In the genomic region with DNA sequence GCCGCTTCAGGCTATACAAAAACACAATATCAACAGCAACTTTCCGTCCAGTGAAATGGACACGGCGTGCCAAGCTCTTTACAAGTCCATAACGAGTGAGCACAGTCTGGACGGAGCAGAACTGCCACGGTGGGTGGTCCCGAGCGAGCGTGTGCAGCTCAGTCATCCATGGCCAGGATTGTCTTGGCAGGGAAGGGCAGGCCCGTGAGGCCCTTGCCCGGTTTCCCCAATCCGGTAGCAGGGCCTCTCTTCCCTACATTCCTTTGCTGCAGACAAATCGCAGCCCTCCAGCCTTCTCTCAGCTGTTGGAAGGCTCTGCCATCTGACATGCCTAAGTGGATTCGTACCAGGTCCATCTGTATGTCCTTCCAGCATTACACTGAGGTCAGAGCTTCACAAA, we compare ENCODE assay signal across 8 mouse cellular contexts.
DNase-seq lines count a peak whose midpoint lies in the region; ATAC-seq and TF ChIP-seq lines count a peak whose summit lies in the region.

No protein-coding gene starts in this region.

- ATAC-seq in lung, embryonic 14.5 days (ENCODE audit: insufficient read depth), result peak; percentile 92
- peak; percentile 81 for ATAC-seq in hindbrain, embryonic 16.5 days
- peak; percentile 64; the same call in 1 of the 2 replicates for ATAC-seq in midbrain, postnatal 0 days (ENCODE audit: low FRiP score)
- ATAC-seq in CD4-positive, CD25-positive, alpha-beta regulatory T cell, adult 4 months, result no peak

- no peak for TF ChIP-seq CTCF in lung, embryonic 14.5 days (IDR thresholded peaks at IDR 0.05; ENCODE audit: low read depth)
- no peak for TF ChIP-seq CTCF in lung, adult 2 months (IDR thresholded peaks at IDR 0.05; ENCODE audit: insufficient read depth, low read length)
- TF ChIP-seq CTCF in gastrocnemius, adult 2 months (IDR thresholded peaks at IDR 0.05), result no peak
- no peak for TF ChIP-seq CTCF in midbrain, postnatal 0 days (IDR thresholded peaks at IDR 0.05)

- peak; percentile 90 for DNase-seq in lung, embryonic 14.5 days
- no peak for DNase-seq in lung, adult 2 months
- DNase-seq in gastrocnemius, adult 2 months, result peak; percentile 50
- peak; percentile 73 for DNase-seq in midbrain, postnatal 0 days (ENCODE audit: low spot score)
- no peak for DNase-seq in layer of hippocampus, adult 9-10 months (ENCODE audit: low spot score)
- no peak for DNase-seq in layer of hippocampus, adult 8-10 months (ENCODE audit: low spot score in 2 of 2)

- peaks cover 12% of the 10 kb centered on the region; the same call in 1 of the 2 replicates for H3K4me1 ChIP-seq in lung, embryonic 14.5 days (ENCODE audit: insufficient read depth)
- H3K4me1 ChIP-seq in lung, adult 2 months (ENCODE audit: control insufficient read depth, insufficient read depth, low read length), result peaks cover 12% of the 10 kb centered on the region
- H3K4me1 ChIP-seq in hindbrain, embryonic 16.5 days (ENCODE audit: control insufficient read depth, insufficient read depth, low read depth, low read length), result peaks cover 14% of the 10 kb centered on the region
- peaks cover 8% of the 10 kb centered on the region for H3K4me1 ChIP-seq in midbrain, postnatal 0 days (ENCODE audit: insufficient read depth, low read length)

- peak overlapping the region; percentile 14 for H3K27ac ChIP-seq in lung, embryonic 14.5 days (ENCODE audit: low read depth)
- H3K27ac ChIP-seq in gastrocnemius, adult 2 months, result no peak overlapping the region
- H3K27ac ChIP-seq in hindbrain, embryonic 16.5 days (ENCODE audit: low read depth, low read length), result no peak overlapping the region
- H3K27ac ChIP-seq in midbrain, postnatal 0 days (ENCODE audit: low read depth, low read length), result no peak overlapping the region; the same call in 1 of the 2 replicates

- WGBS in lung, embryonic 14.5 days, result 25% methylated on average over 15 of the region's 15 CpGs
- 80% methylated on average over 15 of the region's 15 CpGs for WGBS in lung, adult 2 months
- WGBS in hindbrain, embryonic 16.5 days, result 27% methylated on average over 15 of the region's 15 CpGs
- WGBS in midbrain, postnatal 0 days, result 17% methylated on average over 15 of the region's 15 CpGs

- intact Hi-C loops in gastrocnemius, adult 2 months (cut with DNase I), result loop anchor here (5.0 kb wide), 1 partner anchor 35 kb away; no protein-coding TSS in a partner anchor

- H3K9me3 ChIP-seq in lung, embryonic 14.5 days (ENCODE audit: low read depth, low read length), result no peaks in the 10 kb centered on the region
- H3K9me3 ChIP-seq in hindbrain, embryonic 16.5 days (ENCODE audit: control insufficient read depth, low read length), result no peaks in the 10 kb centered on the region
- no peaks in the 10 kb centered on the region for H3K9me3 ChIP-seq in midbrain, postnatal 0 days (ENCODE audit: low read length)

- no peak overlapping the region for H3K9ac ChIP-seq in lung, embryonic 14.5 days
- no peak overlapping the region for H3K9ac ChIP-seq in hindbrain, embryonic 16.5 days (ENCODE audit: low read depth, low read length)
- no peak overlapping the region for H3K9ac ChIP-seq in midbrain, postnatal 0 days (replicated peaks; ENCODE audit: low read length, poor library complexity, severe bottlenecking)

- no peaks in the 10 kb centered on the region for H3K27me3 ChIP-seq in lung, embryonic 14.5 days (ENCODE audit: insufficient read depth, low read length)
- no peaks in the 10 kb centered on the region for H3K27me3 ChIP-seq in hindbrain, embryonic 16.5 days (replicated peaks; ENCODE audit: control insufficient read depth, insufficient read depth, low read length)
- H3K27me3 ChIP-seq in midbrain, postnatal 0 days (ENCODE audit: insufficient read depth, low read length), result no peaks in the 10 kb centered on the region

- H3K36me3 ChIP-seq in lung, embryonic 14.5 days (ENCODE audit: insufficient read depth), result no peaks in the 10 kb centered on the region
- no peaks in the 10 kb centered on the region for H3K36me3 ChIP-seq in hindbrain, embryonic 16.5 days (ENCODE audit: control insufficient read depth, insufficient read depth, low read length)
- no peaks in the 10 kb centered on the region for H3K36me3 ChIP-seq in midbrain, postnatal 0 days (ENCODE audit: insufficient read depth, low read length)

- no peak for TF ChIP-seq POLR2A in lung, adult 2 months (IDR thresholded peaks at IDR 0.05; ENCODE audit: borderline replicate concordance, extremely low read depth, low read depth, low read length)

- H3K4me3 ChIP-seq in lung, embryonic 14.5 days (ENCODE audit: low read depth, low read length), result no peak overlapping the region
- no peak overlapping the region for H3K4me3 ChIP-seq in lung, adult 2 months (replicated peaks; ENCODE audit: extremely low read depth, low read depth, low read length)
- H3K4me3 ChIP-seq in gastrocnemius, adult 2 months, result peak overlapping the region; percentile 15
- H3K4me3 ChIP-seq in hindbrain, embryonic 16.5 days (ENCODE audit: low read length), result no peak overlapping the region
- H3K4me3 ChIP-seq in midbrain, postnatal 0 days (ENCODE audit: low read depth, low read length), result no peak overlapping the region

- H3K4me2 ChIP-seq in lung, embryonic 14.5 days, result no peak overlapping the region
- H3K4me2 ChIP-seq in hindbrain, embryonic 16.5 days (ENCODE audit: low read length), result no peak overlapping the region
- H3K4me2 ChIP-seq in midbrain, postnatal 0 days (ENCODE audit: low read depth, low read length, poor library complexity, severe bottlenecking), result 0 out of 2 replicates have a peak overlapping the region, but pooled peaks have one; percentile 6

Comparison
In these comparisons a context has a peak if more than half of its experiments do, and no peak if none do; other contexts are left out.
1. DNase-seq: peak in lung, embryonic 14.5 days (single experiment), gastrocnemius, adult 2 months (single experiment) and midbrain, postnatal 0 days (single experiment); none in lung, adult 2 months (single experiment), layer of hippocampus, adult 9-10 months (single experiment) and layer of hippocampus, adult 8-10 months (0 of 2).